Mouse (Mus musculus) left cerebral cortex, adult 11 months (tissue): Measurements from ENCODE around the gene Hint2.

Experiments used
- DNase-seq: peaks from one replicate; pipeline ENCODE4 v3.0.0; 2022; ENCODE audit warnings: low spot score

The Hint2 gene

GRCm38 (mm10) chr4:43653161-43654015 lies 2.9 kb downstream of the Hint2 start, which contains the start of gene Spag8:
Gene Spag8, minus strand, starts transcription at chr4:43653594.
- no peak for DNase-seq

GRCm38 (mm10) chr4:43652726-43653125 lies 3.5 kb downstream of the Hint2 start:
- DNase-seq, result no peak

GRCm38 (mm10) chr4:43649783-43650182 lies 6.5 kb downstream of the Hint2 start:
- DNase-seq, result no peak

GRCm38 (mm10) chr4:43640491-43640890 lies 15.8 kb downstream of the Hint2 start:
- DNase-seq, result no peak

GRCm38 (mm10) chr4:43640076-43640475 lies 16.2 kb downstream of the Hint2 start:
- DNase-seq, result no peak

GRCm38 (mm10) chr4:43636751-43637150 lies 19.5 kb downstream of the Hint2 start:
- no peak for DNase-seq

GRCm38 (mm10) chr4:43634621-43635374 lies 21.5 kb downstream of the Hint2 start:
- DNase-seq, result no peak

GRCm38 (mm10) chr4:43633736-43634135 lies 22.5 kb downstream of the Hint2 start:
- no peak for DNase-seq

- DNase-seq, result no peak
Observed at GRCm38 (mm10) chr4:43633296-43633695, 23.0 kb downstream of the Hint2 start.

GRCm38 (mm10) chr4:43631956-43632920 lies 24.0 kb downstream of the Hint2 start:
- DNase-seq, result no peak

GRCm38 (mm10) chr4:43631046-43631955 lies 25.0 kb downstream of the Hint2 start, which contains the start of gene Npr2:
Gene Npr2, plus strand, starts transcription at chr4:43631935.
- no peak for DNase-seq

GRCm38 (mm10) chr4:43630671-43631045 lies 25.6 kb downstream of the Hint2 start:
- no peak for DNase-seq

GRCm38 (mm10) chr4:43630030-43630581 lies 26.2 kb downstream of the Hint2 start:
- peak; percentile 80 for DNase-seq

- no peak for DNase-seq
Observed at GRCm38 (mm10) chr4:43629106-43629817, 27.0 kb downstream of the Hint2 start.

- no peak for DNase-seq
Observed at GRCm38 (mm10) chr4:43620146-43620778, 36.0 kb downstream of the Hint2 start.

GRCm38 (mm10) chr4:43613060-43613730 lies 43.1 kb downstream of the Hint2 start:
- no peak for DNase-seq

GRCm38 (mm10) chr4:43612534-43612933 lies 43.7 kb downstream of the Hint2 start:
- DNase-seq, result no peak

- DNase-seq, result no peak
Observed at GRCm38 (mm10) chr4:43604751-43605685, 51.2 kb downstream of the Hint2 start.
